Mouse (Mus musculus) liver, adult 2 months (tissue): ENCODE measurements around the gene Stmn3. TPM values are rescaled to one million over a fixed set of nuclear protein-coding genes. Genes with fewer than 3 reads are reported as not detected.

ENCODE experiments used
- DNase-seq: peaks from one replicate; pipeline ENCODE4 v3.0.0-alpha.2; 2011; ENCODE audit warnings: low read depth, low spot score; ENCODE audit errors: extremely low read depth
- H3K27ac ChIP-seq: fragments of 200-500 bp; replicated peaks from 2 replicates; pipeline ENCODE4 v1.5.1; 2012; ENCODE audit warnings: low read depth, mild to moderate bottlenecking, control low read depth, inconsistent platforms, low read length; ENCODE audit not compliant: insufficient read depth
- H3K27me3 ChIP-seq: fragments of 200-500 bp; 2 replicates; pipeline ENCODE4 v1.6.1; 2012; ENCODE audit warnings: mild to moderate bottlenecking, moderate library complexity, low read length, inconsistent platforms; ENCODE audit not compliant: control insufficient read depth, insufficient read depth
- H3K36me3 ChIP-seq: fragments of 200-500 bp; 2 replicates; pipeline ENCODE4 v1.6.1; 2012; ENCODE audit warnings: low read length, inconsistent platforms; ENCODE audit not compliant: control insufficient read depth, insufficient read depth
- H3K4me1 ChIP-seq: fragments of 200-500 bp; 2 replicates; pipeline ENCODE4 v1.6.1; 2011; ENCODE audit warnings: low read length; ENCODE audit not compliant: control insufficient read depth, insufficient read depth
- H3K4me3 ChIP-seq: fragments of 200-500 bp; 2 replicates; pipeline ENCODE4 v1.5.1; 2011; ENCODE audit warnings: low read depth, mild to moderate bottlenecking, control low read depth, low read length, moderate library complexity; ENCODE audit not compliant: insufficient read depth
- H3K79me2 ChIP-seq: fragments of 200-500 bp; 2 replicates; pipeline ENCODE4 v1.6.1; 2012; ENCODE audit warnings: inconsistent platforms, mild to moderate bottlenecking, low read length, moderate library complexity; ENCODE audit not compliant: control insufficient read depth, insufficient read depth
- H3K9ac ChIP-seq: fragments of 200-500 bp; 2 replicates; pipeline ENCODE4 v1.6.1; 2012; ENCODE audit warnings: low read depth, mild to moderate bottlenecking, control low read depth, inconsistent platforms, low read length
- CTCF ChIP-seq: fragments of 200-500 bp; IDR thresholded peaks from 2 replicates; pipeline ENCODE4 v1.5.1; 2011; ENCODE audit warnings: low read depth, low read length, control low read depth
- POLR2A ChIP-seq: fragments of 200-500 bp; IDR thresholded peaks from 2 replicates; pipeline ENCODE4 v1.6.1; 2011; ENCODE audit warnings: low read length, control low read depth; ENCODE audit not compliant: insufficient read depth; ENCODE audit errors: extremely low read depth
- WGBS: fragments of 180-500 bp; shearing (Covaris S2); methylation state at CpG from one replicate; pipeline ENCODE4 v1.1.7; 2018; 5-methylcytosine and 5-hydroxymethylcytosine counted together
- polyA plus RNA-seq: library from polyadenylated mRNA; depleted of rRNA; stranded (reverse); fragments of >200 nt; gene quantifications from 2 replicates; pipeline ENCODE4 v1.2.3, GENCODE M21; 2012
- total RNA-seq: library from RNA; depleted of rRNA; stranded (reverse); fragments of >200 nt; gene quantifications from 2 replicates; pipeline ENCODE4 v1.2.3, GENCODE M21; 2014

Stmn3 gene
- total and polyA plus RNA-seq, 2 experiments = 0.07 to 0.09 TPM

DNA sequence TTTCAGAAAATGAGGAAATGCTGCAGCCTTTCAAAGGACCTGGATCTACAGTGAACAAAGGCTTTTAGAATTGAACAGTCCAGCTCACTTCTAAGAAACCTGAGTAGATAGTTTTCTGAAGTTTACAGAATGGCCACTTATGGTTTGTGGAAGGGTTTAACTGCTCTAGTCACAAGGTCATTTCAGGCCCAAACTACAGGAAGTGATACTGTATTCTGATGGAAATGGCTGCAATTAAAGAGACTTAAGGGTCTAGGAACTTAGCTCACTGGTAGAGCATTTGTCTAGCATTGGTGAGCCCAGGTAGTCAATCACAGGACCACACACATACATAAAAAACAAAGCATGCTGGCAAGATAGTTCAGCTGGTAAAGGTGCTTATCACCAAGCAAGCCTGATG, 18.2 kb upstream of the Stmn3 start:
- TF ChIP-seq CTCF (no peak), POLR2A (no peak)
- Histone ChIP-seq H3K4me3 (no peak overlapping the region), H3K79me2 (no peaks in the 10 kb centered on the region), H3K9ac (no peak overlapping the region), H3K27me3 (no peaks in the 10 kb centered on the region), H3K27ac (no peak overlapping the region), H3K4me1 (no peaks in the 10 kb centered on the region), H3K36me3 (peaks cover 30% of the 10 kb centered on the region)
- DNase-seq = no peak

- no peaks in the 10 kb centered on the region for H3K27me3 ChIP-seq
- no peaks in the 10 kb centered on the region for H3K79me2 ChIP-seq
- H3K36me3 ChIP-seq = peaks cover 16% of the 10 kb centered on the region
- peaks cover 4% of the 10 kb centered on the region; the same call in 1 of the 2 replicates for H3K4me1 ChIP-seq
- H3K27ac ChIP-seq = no peak overlapping the region
- WGBS = 40% methylated on average over 2 of the region's 2 CpGs
- no peak overlapping the region for H3K9ac ChIP-seq
- no peak overlapping the region for H3K4me3 ChIP-seq
- DNase-seq = peak; percentile 78
- TF ChIP-seq CTCF (no peak), POLR2A (no peak)
These were observed 11.8 kb upstream of the Stmn3 start for GRCm38 (mm10) chr2:181326098-181326497.

DNA sequence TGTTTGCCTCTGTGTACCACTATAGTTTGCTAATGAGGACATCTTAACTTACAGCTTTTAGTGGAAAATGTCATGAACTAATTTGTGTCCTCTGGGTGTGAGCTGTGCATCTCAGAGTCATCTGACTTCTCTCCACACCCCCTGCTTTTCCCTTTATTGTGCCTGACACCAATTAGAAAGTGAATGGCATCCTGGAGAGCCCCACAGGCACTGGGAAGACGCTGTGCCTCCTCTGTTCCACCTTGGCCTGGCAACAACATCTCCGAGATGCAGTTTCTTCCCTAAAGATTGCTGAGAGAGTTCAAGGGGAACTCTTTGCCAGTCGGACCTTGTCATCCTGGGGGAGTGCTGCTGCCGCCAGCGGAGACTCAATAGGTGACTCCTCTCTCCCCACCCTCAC, 7.8 kb upstream of the Stmn3 start:
- WGBS = 90% methylated on average over 5 of the region's 5 CpGs
- Histone ChIP-seq H3K36me3 (peaks cover 5% of the 10 kb centered on the region; the same call in 1 of the 2 replicates), H3K79me2 (no peaks in the 10 kb centered on the region; the same call in 1 of the 2 replicates), H3K4me1 (peaks cover 11% of the 10 kb centered on the region), H3K4me3 (no peak overlapping the region), H3K27ac (no peak overlapping the region), H3K27me3 (no peaks in the 10 kb centered on the region), H3K9ac (no peak overlapping the region)
- no peak for DNase-seq
- TF ChIP-seq CTCF (no peak), POLR2A (no peak)

- peak; percentile 4 for DNase-seq
- Histone ChIP-seq H3K9ac (peak overlapping the region; percentile 46), H3K27me3 (no peaks in the 10 kb centered on the region), H3K36me3 (peaks cover 5% of the 10 kb centered on the region; the same call in 1 of the 2 replicates), H3K4me1 (peaks cover 7% of the 10 kb centered on the region), H3K27ac (0 out of 2 replicates have a peak overlapping the region, but pooled peaks have one; percentile 61), H3K4me3 (peak overlapping the region; percentile 54; the same call in 1 of the 2 replicates), H3K79me2 (no peaks in the 10 kb centered on the region; the same call in 1 of the 2 replicates)
- 15% methylated on average over 7 of the region's 7 CpGs for WGBS
- no peak for TF ChIP-seq POLR2A
- no peak for TF ChIP-seq CTCF
These were observed 5.8 kb upstream of the Stmn3 start for GRCm38 (mm10) chr2:181320103-181320499.

GRCm38 (mm10) chr2:181319248-181320102, 5.2 kb upstream of the Stmn3 start, which contains the start of gene Rtel1:
TSS of gene Rtel1 (plus strand) at chr2:181319739.
- peak within 1 kb of the TSS; percentile 54 for H3K4me3 ChIP-seq
- 4% methylated on average over 40 of the region's 40 CpGs for WGBS
- no peaks in the 10 kb centered on the region; the same call in 1 of the 2 replicates for H3K79me2 ChIP-seq
- TF ChIP-seq CTCF (no peak), POLR2A (no peak)
- H3K27ac ChIP-seq = peak within 1 kb of the TSS; percentile 61
- H3K27me3 ChIP-seq = no peaks in the 10 kb centered on the region; the same call in 1 of the 2 replicates
- peak; percentile 76 for DNase-seq
- peaks cover 5% of the 10 kb centered on the region; the same call in 1 of the 2 replicates for H3K36me3 ChIP-seq
- H3K9ac ChIP-seq = peak within 1 kb of the TSS; percentile 46
- H3K4me1 ChIP-seq = peaks cover 7% of the 10 kb centered on the region
